Mouse (Mus musculus) spleen, postnatal 14 days (tissue): ENCODE data around the gene AI597479.

Experiments used
- DNase-seq, 2 experiments: peaks; one replicate each; pipeline ENCODE4 v3.0.0; 2021 to 2022; ENCODE audit warnings: low spot score in 2 of 2

The AI597479 gene

GRCm38 (mm10) chr1:43159429-43159828 is 60.9 kb downstream of the AI597479 start:
- DNase-seq = no peak

GRCm38 (mm10) chr1:43162394-43162793 is 63.9 kb downstream of the AI597479 start:
- DNase-seq = no peak

GRCm38 (mm10) chr1:43163084-43163466 is 64.6 kb downstream of the AI597479 start:
- DNase-seq = no peak

- DNase-seq = peak in 1 of 2 experiments; percentile 12
Measured at GRCm38 (mm10) chr1:43163467-43164418, 65.2 kb downstream of the AI597479 start.

- DNase-seq = no peak
Measured at GRCm38 (mm10) chr1:43164582-43164981, 66.1 kb downstream of the AI597479 start.
